Mouse (Mus musculus): ENCODE measurements around the gene BC048562. TPM values are rescaled to one million over a fixed set of nuclear protein-coding genes. Genes with fewer than 3 reads are reported as not detected.

The BC048562 gene
- polyA plus RNA-seq, 1 experiment from 2014 or later = not detected

GRCm38 (mm10) chr9:108483051-108483790 lies 46.9 kb downstream of the BC048562 start:
- no peak overlapping the region for H3K9ac ChIP-seq
- H3K4me1 ChIP-seq = peaks cover 16% of the 10 kb centered on the region
- no peaks in the 10 kb centered on the region for H3K27me3 ChIP-seq (replicated peaks)
- H3K9me3 ChIP-seq = no peaks in the 10 kb centered on the region
- WGBS = 92% methylated on average over 18 of the region's 18 CpGs
- H3K4me3 ChIP-seq = no peak overlapping the region
- no peak overlapping the region for H3K27ac ChIP-seq
- no peak for ATAC-seq (ENCODE audit: low FRiP score, low read depth)
- H3K36me3 ChIP-seq = peaks cover 50% of the 10 kb centered on the region
- H3K4me2 ChIP-seq (replicated peaks) = no peak overlapping the region

GRCm38 (mm10) chr9:108484021-108484420 lies 47.7 kb downstream of the BC048562 start:
- peaks cover 11% of the 10 kb centered on the region for H3K4me1 ChIP-seq
- WGBS = 96% methylated on average over 15 of the region's 15 CpGs
- no peak overlapping the region for H3K4me3 ChIP-seq
- no peak overlapping the region for H3K27ac ChIP-seq
- ATAC-seq (ENCODE audit: low FRiP score, low read depth) = no peak
- H3K9me3 ChIP-seq = no peaks in the 10 kb centered on the region
- H3K36me3 ChIP-seq = peaks cover 58% of the 10 kb centered on the region
- no peak overlapping the region for H3K4me2 ChIP-seq (replicated peaks)
- H3K27me3 ChIP-seq (replicated peaks) = no peaks in the 10 kb centered on the region
- no peak overlapping the region for H3K9ac ChIP-seq

GRCm38 (mm10) chr9:108485301-108485875 lies 49.1 kb downstream of the BC048562 start:
- Histone ChIP-seq H3K9me3 (no peaks in the 10 kb centered on the region), H3K9ac (no peak overlapping the region), H3K4me1 (peaks cover 8% of the 10 kb centered on the region), H3K4me3 (no peak overlapping the region), H3K4me2 (replicated peaks) (no peak overlapping the region), H3K27me3 (replicated peaks) (no peaks in the 10 kb centered on the region), H3K27ac (no peak overlapping the region), H3K36me3 (peaks cover 65% of the 10 kb centered on the region)
- 93% methylated on average over 19 of the region's 19 CpGs for WGBS
- ATAC-seq (ENCODE audit: low FRiP score, low read depth) = no peak

GRCm38 (mm10) chr9:108486973-108487530 lies 50.8 kb downstream of the BC048562 start:
- Histone ChIP-seq H3K9me3 (no peaks in the 10 kb centered on the region), H3K9ac (no peak overlapping the region), H3K27ac (no peak overlapping the region), H3K4me1 (peaks cover 18% of the 10 kb centered on the region), H3K36me3 (peaks cover 59% of the 10 kb centered on the region), H3K27me3 (replicated peaks) (no peaks in the 10 kb centered on the region), H3K4me2 (replicated peaks) (no peak overlapping the region), H3K4me3 (no peak overlapping the region)
- ATAC-seq (ENCODE audit: low FRiP score, low read depth) = no peak
- WGBS = 92% methylated on average over 8 of the region's 8 CpGs

- H3K9me3 ChIP-seq = no peaks in the 10 kb centered on the region
- H3K36me3 ChIP-seq = peaks cover 67% of the 10 kb centered on the region
- H3K27me3 ChIP-seq (replicated peaks) = no peaks in the 10 kb centered on the region
- peaks cover 23% of the 10 kb centered on the region for H3K4me1 ChIP-seq
- ATAC-seq (ENCODE audit: low FRiP score, low read depth) = no peak
- H3K9ac ChIP-seq = no peak overlapping the region
- no peak overlapping the region for H3K27ac ChIP-seq
- H3K4me2 ChIP-seq (replicated peaks) = no peak overlapping the region
- 95% methylated on average over 17 of the region's 17 CpGs for WGBS
- H3K4me3 ChIP-seq = no peak overlapping the region
Observed at GRCm38 (mm10) chr9:108488403-108488802, 52.1 kb downstream of the BC048562 start.

DNA sequence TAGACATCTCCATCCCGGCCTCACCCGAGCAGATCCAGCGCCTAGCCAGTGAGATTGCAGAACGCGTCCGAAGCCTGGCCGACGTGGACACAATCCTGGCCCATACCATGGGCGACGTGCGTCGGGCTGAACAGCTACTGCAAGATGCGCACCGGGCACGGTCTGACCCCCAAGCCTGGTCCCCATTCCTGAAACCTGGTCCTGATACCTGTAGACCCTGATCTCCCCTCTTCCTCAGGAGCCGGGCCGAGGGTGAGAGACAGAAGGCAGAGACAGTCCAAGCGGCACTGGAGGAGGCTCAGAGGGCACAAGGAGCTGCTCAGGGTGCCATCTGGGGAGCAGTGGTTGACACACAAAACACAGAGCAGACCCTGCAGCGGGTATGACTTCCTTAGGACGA lies 52.9 kb downstream of the BC048562 start:
- Histone ChIP-seq H3K27me3 (replicated peaks) (no peaks in the 10 kb centered on the region), H3K9me3 (no peaks in the 10 kb centered on the region), H3K27ac (no peak overlapping the region), H3K4me1 (peaks cover 23% of the 10 kb centered on the region), H3K4me3 (no peak overlapping the region), H3K36me3 (peaks cover 71% of the 10 kb centered on the region), H3K9ac (no peak overlapping the region), H3K4me2 (replicated peaks) (no peak overlapping the region)
- WGBS = 96% methylated on average over 20 of the region's 20 CpGs
- no peak for ATAC-seq (ENCODE audit: low FRiP score, low read depth)

DNA sequence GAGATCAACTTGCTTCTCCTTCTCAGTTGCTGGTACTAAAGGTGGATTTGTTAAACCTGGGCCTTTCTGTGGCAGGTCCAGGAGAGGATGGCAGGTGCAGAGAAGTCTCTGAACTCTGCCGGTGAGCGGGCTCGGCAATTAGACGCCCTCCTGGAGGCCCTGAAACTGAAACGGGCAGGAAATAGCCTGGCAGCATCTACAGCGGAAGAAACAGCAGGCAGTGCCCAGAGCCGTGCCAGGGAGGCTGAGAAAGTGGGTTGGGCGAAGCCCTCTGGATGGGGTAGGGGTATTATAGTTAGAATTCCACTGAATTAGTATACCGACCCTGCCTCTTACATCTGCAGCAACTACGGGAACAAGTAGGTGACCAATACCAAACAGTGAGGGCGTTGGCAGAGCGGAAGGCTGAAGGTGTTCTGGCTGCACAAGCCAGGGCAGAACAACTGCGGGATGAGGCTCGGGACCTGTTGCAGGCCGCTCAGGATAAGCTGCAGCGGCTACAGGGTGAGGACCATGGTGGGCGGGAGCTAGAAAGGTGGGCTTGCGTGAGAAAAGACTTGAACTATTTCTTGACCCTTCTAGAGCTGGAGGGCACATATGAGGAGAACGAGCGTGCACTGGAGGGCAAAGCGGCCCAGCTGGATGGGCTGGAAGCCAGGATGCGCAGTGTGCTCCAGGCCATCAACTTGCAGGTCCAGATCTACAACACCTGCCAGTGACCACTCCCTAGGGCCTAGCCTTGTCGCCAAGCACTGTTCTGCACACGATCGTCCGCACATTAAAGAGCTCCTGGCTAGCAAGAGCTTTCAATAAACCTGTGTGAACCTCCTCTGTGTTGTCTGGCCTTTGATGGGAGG lies 53.6 kb downstream of the BC048562 start:
- ATAC-seq (ENCODE audit: low FRiP score, low read depth) = peak; percentile 72
- H3K4me2 ChIP-seq (replicated peaks) = peak overlapping the region; percentile 93
- peaks cover 23% of the 10 kb centered on the region for H3K4me1 ChIP-seq
- peak overlapping the region; percentile 91 for H3K27ac ChIP-seq
- peaks cover 74% of the 10 kb centered on the region for H3K36me3 ChIP-seq
- no peaks in the 10 kb centered on the region for H3K9me3 ChIP-seq
- 70% methylated on average over 26 of the region's 26 CpGs for WGBS
- peak overlapping the region; percentile 88 for H3K4me3 ChIP-seq
- H3K27me3 ChIP-seq (replicated peaks) = no peaks in the 10 kb centered on the region
- peak overlapping the region; percentile 92 for H3K9ac ChIP-seq

DNA sequence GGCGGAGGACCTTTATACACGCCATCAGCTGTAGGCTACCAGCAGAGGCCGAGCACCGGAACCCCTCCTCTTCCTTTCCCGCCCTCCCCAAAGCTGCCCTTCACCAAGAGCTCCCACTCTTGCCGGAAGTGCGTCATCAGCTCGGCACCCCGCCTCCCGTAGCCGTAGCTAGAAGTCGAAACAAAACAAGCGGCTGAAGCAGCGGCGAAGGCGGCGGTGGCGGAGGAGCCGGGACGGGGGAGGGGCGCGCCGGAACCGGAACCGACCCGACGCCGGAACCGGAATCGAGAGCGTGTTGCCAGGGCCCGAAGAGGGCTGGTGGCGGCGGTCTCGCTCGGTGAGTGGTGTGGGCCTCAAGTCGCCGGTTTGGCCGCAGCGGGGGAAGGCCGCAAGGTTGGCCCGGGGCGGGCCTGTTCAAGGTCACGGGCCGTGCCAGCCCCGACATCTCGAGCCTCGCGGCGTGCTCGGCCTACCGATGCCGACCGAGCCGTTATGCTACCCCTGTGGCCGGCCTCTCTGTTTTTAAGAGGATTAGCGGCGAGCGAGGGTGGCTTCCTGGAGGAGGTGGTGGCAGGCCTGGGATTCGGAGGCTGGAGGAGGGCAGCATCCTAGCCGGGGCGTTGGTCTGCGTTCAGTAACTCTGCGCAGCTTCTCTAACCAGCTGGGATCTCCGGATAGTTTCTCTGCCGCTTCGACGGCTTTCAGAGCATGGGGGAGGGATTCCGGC lies 54.4 kb downstream of the BC048562 start, which contains the start of gene Usp19:
Usp19 (plus strand) TSS at position 44 of the 727 bp plus-strand sequence.
- peak within 1 kb of the TSS; percentile 88 for H3K4me3 ChIP-seq
- peaks cover 23% of the 10 kb centered on the region for H3K4me1 ChIP-seq
- ATAC-seq (ENCODE audit: low FRiP score, low read depth) = peak; percentile 95
- no peaks in the 10 kb centered on the region for H3K27me3 ChIP-seq (replicated peaks)
- H3K9ac ChIP-seq = peak within 1 kb of the TSS; percentile 92
- under 1% methylated on average over 69 of the region's 69 CpGs for WGBS
- H3K27ac ChIP-seq = peak within 1 kb of the TSS; percentile 91
- no peaks in the 10 kb centered on the region for H3K9me3 ChIP-seq
- H3K4me2 ChIP-seq (replicated peaks) = peak within 1 kb of the TSS; percentile 93
- H3K36me3 ChIP-seq = peaks cover 73% of the 10 kb centered on the region

- Histone ChIP-seq H3K36me3 (peaks cover 73% of the 10 kb centered on the region), H3K9me3 (no peaks in the 10 kb centered on the region), H3K9ac (peak overlapping the region; percentile 92), H3K27me3 (replicated peaks) (no peaks in the 10 kb centered on the region), H3K4me1 (peaks cover 23% of the 10 kb centered on the region), H3K4me2 (replicated peaks) (peak overlapping the region; percentile 93), H3K4me3 (peak overlapping the region; percentile 88), H3K27ac (peak overlapping the region; percentile 91)
- 0 out of 2 replicates have a peak, but pooled peaks have one; percentile 3 for ATAC-seq (ENCODE audit: low FRiP score, low read depth)
- 14% methylated on average over 12 of the region's 12 CpGs for WGBS
Observed at GRCm38 (mm10) chr9:108491286-108491580, 55.0 kb downstream of the BC048562 start.

DNA sequence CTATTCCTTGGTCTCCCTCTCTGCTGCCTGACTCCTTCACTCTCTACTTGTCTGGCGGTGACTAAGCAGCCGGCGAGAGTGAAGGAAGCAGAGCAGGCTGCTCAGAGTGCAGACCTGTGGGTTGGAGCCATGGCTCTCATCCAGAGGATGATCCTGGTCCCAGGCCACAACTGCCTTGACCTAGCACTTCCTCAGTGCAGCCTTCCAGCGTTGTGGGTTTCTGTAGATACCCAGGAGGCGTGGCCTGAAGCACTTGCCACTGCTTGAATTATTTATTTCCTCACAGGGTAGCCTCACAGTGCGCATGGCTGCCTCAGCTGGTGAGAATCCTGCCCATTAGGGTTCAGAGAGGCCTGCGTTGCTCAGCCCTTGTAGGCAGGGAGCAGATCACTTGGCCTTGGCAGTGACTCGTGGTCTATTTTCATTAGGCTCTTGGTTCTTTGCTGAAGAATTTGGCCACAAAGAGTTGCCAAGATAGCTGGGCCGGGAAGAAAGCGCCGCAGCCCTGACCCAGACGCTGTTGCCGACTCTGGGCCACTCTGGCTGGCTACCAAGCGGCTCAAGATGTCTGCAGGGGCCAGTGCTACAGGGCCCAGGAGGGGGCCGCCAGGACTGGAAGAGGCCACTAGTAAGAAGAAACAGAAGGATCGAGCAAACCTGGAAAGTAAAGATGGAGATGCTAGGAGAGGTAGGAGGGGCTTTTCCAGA lies 55.9 kb downstream of the BC048562 start:
- H3K27me3 ChIP-seq (replicated peaks) = no peaks in the 10 kb centered on the region
- H3K9me3 ChIP-seq = no peaks in the 10 kb centered on the region
- peak overlapping the region; percentile 92 for H3K9ac ChIP-seq
- H3K27ac ChIP-seq = no peak overlapping the region
- peak overlapping the region; percentile 0; the same call in 1 of the 2 replicates for H3K4me3 ChIP-seq
- peaks cover 74% of the 10 kb centered on the region for H3K36me3 ChIP-seq
- peak overlapping the region; percentile 93 for H3K4me2 ChIP-seq (replicated peaks)
- WGBS = 88% methylated on average over 16 of the region's 16 CpGs
- ATAC-seq (ENCODE audit: low FRiP score, low read depth) = no peak
- peaks cover 23% of the 10 kb centered on the region for H3K4me1 ChIP-seq

DNA sequence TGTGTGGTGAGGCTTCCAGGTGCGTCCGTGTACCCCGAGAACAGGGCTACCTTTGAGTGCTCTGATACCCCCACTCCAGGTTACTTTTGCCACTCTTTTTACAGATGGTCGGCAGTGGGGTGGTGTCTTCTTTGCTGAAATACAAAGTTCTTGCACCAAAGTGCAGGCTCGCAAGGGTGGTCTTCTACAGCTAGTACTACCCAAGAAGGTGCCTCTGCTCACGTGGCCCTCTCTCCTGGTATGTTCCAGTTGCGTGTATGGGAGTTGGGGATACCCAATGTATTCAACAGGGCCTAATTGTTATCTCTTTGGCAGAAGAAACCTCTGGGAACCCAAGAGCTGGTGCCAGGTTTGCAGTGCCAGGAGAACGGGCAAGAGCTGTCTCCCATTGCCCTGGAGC lies 57.0 kb downstream of the BC048562 start:
- Histone ChIP-seq H3K27ac (no peak overlapping the region), H3K9me3 (no peaks in the 10 kb centered on the region), H3K9ac (no peak overlapping the region), H3K4me3 (no peak overlapping the region), H3K27me3 (replicated peaks) (no peaks in the 10 kb centered on the region), H3K36me3 (peaks cover 74% of the 10 kb centered on the region), H3K4me2 (replicated peaks) (no peak overlapping the region), H3K4me1 (peaks cover 23% of the 10 kb centered on the region)
- 93% methylated on average over 8 of the region's 8 CpGs for WGBS
- no peak for ATAC-seq (ENCODE audit: low FRiP score, low read depth)
